Mouse (Mus musculus) megakaryocyte, adult 5-6 weeks (primary cell): Measurements from ENCODE around the gene Spata31d1a. TPM values are rescaled to one million over a fixed set of nuclear protein-coding genes. Genes with fewer than 3 reads are reported as not detected.

ENCODE experiments used
- ATAC-seq: 2 replicates; pipeline ENCODE4 v1.8.0; 2016; ENCODE audit warnings: mild to moderate bottlenecking, inconsistent platforms; ENCODE audit not compliant: poor library complexity, severe bottlenecking
- total RNA-seq, 2 experiments: library from RNA; stranded (forward) in 1 of 2; stranded (reverse) in 1 of 2; fragments of 153-499, 151-499 nt in 1 of 2; fragments of 221-1000, 200-1000 nt in 1 of 2; gene quantifications; 2 replicates each; pipeline versions ENCODE4 v1.2.3 to v1.2.4; 2015 to 2017

Spata31d1a gene
- total RNA-seq, 2 experiments from 2014 or later: 0.04 TPM; not detected in 1

DNA sequence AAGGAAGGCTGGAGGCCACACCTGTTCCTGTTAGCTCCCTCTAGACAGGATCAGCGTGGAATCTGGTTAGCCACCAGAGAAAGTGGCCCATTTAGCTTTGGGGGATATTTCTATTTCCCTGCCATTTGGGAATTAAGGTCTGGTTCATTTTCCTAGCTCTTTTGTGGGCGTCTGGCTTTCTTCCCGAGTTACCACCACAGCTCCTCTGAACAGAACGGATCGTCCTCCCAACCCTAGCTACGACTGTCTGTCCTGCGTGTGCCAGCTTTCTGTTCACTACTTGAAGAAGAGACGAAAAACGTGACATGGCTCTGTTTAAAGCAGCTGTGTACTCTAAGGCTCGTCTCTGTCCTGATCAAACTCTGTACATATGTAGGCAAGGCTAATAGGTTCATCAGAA, 40.2 kb downstream of the Spata31d1a start:
- ATAC-seq: no peak

- peak; percentile 81 for ATAC-seq
Measured at GRCm38 (mm10) chr13:59668501-59669093, 41.5 kb downstream of the Spata31d1a start.

- no peak; the same call in 1 of the 2 replicates for ATAC-seq
Measured at GRCm38 (mm10) chr13:59667763-59668162, 42.4 kb downstream of the Spata31d1a start.

- ATAC-seq: no peak
Measured at GRCm38 (mm10) chr13:59663939-59664712, 46.0 kb downstream of the Spata31d1a start.

GRCm38 (mm10) chr13:59661966-59662365, 48.2 kb downstream of the Spata31d1a start:
- no peak for ATAC-seq

- ATAC-seq: no peak
Measured at GRCm38 (mm10) chr13:59661387-59661786, 48.7 kb downstream of the Spata31d1a start.

DNA sequence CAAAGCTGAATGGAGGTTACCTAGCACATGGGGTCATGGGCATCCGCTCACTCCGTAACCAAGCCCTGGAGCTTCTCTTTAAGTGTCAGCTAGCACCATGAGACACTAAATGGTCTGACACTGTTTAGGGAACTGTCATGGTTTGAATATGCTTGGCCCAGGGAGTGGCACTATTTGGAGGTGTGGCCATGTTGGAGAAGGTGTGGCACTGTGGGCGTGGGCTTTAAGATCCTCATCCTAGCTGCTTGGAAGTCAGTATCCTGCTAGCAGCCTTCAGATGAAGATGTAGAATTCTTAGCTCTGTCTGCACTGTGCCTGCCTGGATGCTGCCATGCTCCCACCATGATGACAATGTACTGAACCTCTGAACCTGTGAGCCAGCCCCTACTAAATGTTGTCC, 49.8 kb downstream of the Spata31d1a start:
- ATAC-seq: no peak

DNA sequence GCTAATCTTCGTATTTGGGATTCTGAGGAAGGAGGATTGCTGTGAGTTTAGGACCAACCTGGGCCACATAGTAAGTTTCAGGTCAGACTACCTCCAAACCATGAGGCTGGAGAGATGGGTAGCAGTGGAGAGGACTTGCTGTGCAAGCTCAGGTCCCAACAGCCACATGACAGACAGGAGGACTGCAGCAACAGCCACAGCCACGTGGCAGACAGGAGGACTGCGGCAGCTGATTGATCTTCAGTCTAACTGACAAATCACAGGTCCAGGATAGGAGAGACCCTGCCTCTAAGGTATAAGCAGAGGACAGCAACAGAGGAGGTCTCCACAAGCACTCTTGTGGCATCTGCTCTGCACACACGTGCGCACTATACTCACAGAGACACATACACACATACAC, 52.3 kb downstream of the Spata31d1a start:
- no peak for ATAC-seq

- no peak for ATAC-seq
Measured at GRCm38 (mm10) chr13:59656975-59657388, 53.1 kb downstream of the Spata31d1a start.

DNA sequence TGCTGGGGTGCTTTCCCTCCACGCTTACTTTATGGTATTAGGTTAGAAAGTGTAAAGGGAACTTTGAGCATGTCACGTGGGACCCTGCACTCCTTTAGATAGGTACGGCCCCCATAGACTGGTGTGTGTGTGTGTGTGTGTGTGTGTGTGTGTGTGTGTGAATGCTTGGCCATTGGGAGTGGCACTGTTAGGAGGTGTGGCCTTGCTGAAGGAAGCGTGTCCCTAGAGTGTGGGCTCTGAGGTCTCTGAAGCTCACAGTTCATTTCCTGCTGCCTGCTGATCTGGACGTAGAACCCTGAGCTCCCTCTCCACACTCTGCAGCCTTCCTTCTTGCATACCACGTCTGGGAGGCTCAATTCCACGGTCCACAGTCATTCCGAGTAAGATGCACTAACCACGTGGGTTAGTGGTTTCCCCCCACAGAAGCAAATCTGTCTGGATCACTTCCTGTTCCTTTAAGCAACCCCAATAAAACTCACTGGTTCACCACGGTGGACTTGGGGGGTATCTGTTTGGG, 53.8 kb downstream of the Spata31d1a start:
- ATAC-seq: peak; percentile 79

DNA sequence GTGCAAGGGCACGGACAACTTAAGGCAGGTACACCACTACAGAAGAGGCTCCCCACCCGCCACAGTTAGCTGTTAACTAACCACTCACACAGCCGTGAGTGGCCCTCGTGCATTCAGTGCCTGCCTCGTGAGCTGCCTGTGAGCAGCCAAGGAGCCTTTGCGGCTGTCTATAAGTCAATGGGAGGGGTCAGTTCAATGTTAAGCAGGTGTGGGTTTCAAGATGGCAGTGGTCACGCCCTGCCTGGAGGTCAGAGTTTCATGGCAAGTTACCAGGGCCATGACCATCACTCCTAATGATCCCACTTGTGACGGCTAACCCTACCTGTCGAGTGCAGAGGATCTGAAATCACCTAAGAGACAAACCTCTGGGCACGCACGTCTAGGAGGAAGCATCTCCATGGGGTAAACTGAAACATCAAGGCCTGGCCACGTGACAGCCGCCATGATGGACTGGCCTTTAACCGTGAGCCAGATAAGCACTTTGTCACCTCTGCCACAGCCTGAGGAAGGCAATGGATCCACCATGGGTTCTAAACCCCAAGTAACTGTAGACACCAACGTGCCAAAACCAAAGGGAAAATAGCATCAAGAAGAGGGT, 54.3 kb downstream of the Spata31d1a start:
- ATAC-seq: no peak

DNA sequence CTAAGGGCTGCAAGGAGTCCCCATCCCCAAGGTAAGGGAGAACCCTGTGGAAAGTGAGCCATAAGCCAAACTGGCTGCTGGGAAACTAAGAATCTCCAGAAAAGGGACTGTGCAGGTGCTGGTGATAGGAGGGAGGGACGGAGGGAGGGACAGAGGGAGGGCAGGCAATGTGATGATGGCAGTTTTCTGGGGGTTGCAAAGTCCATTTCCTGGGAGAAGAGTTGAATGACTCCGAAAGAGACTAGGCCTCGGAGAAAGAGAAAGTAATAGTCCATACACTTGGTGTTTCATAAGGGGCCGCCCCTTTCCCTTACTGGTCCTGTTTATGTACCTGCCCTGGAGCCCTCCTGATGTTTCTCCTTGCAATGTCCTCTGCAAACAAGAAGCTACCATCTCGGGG, 55.7 kb downstream of the Spata31d1a start:
- ATAC-seq: no peak

GRCm38 (mm10) chr13:59653136-59653535, 57.0 kb downstream of the Spata31d1a start:
- ATAC-seq: no peak

DNA sequence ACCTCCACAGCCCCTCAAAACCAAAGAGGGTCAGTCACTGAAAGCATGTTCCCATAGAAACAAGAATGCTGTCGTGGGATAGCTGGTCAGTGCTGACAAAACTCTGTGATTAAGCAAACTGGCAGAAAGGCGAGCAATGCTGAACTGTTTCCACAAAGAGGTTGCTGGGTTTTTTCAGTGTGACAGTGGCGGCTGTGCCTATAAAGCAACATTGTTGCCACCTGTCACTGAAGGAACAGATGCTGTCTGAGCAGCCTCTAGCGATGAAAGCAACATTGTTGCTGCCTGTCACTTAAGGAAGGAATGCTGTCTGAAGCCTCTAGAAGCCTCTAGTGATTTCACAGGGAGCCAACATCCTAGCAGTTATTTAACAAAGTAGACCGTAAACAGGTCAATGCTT, 57.5 kb downstream of the Spata31d1a start:
- ATAC-seq: no peak

Other genes with a start within 250 kb of the Spata31d1a start
- 64.5 and 71.4 TPM in 2 replicates for gene Agtpbp1, start 125.1 kb downstream of the Spata31d1a start, total RNA-seq (2015)
- gene Agtpbp1, start 125.1 kb downstream of the Spata31d1a start, total RNA-seq (2017): 73.0 and 106 TPM in 2 replicates
- 76.1 and 76.4 TPM in 2 replicates for gene Naa35, start 125.1 kb downstream of the Spata31d1a start, total RNA-seq (2015)
- 30.4 and 53.1 TPM in 2 replicates for gene Naa35, start 125.1 kb downstream of the Spata31d1a start, total RNA-seq (2017)
- gene Golm1, start 34.5 kb downstream of the Spata31d1a start, total RNA-seq (2015): 17.0 and 24.1 TPM in 2 replicates
- 30.2 and 42.0 TPM in 2 replicates for gene Golm1, start 34.5 kb downstream of the Spata31d1a start, total RNA-seq (2017)
- not detected in 2 replicates for gene 4921517D22Rik, start 16.2 kb downstream of the Spata31d1a start, total RNA-seq (2015)
- not detected in 2 replicates for gene 4921517D22Rik, start 16.2 kb downstream of the Spata31d1a start, total RNA-seq (2017)
- not detected in 2 replicates for gene Spata31d1b, start 2.0 kb upstream of the Spata31d1a start, total RNA-seq (2015)
- not detected in 2 replicates for gene Spata31d1b, start 2.0 kb upstream of the Spata31d1a start, total RNA-seq (2017)
- not detected in 2 replicates for gene Spata31d1d, start 21.4 kb upstream of the Spata31d1a start, total RNA-seq (2015)
- gene Spata31d1d, start 21.4 kb upstream of the Spata31d1a start, total RNA-seq (2017): not detected in 2 replicates
- not detected in 2 replicates for gene 1700014D04Rik, start 36.4 kb upstream of the Spata31d1a start, total RNA-seq (2015)
- gene 1700014D04Rik, start 36.4 kb upstream of the Spata31d1a start, total RNA-seq (2017): 0.04 TPM in 1 of 2 replicates, not detected in the other
- 39.7 and 41.7 TPM in 2 replicates for gene Isca1, start 59.5 kb upstream of the Spata31d1a start, total RNA-seq (2015)
- 19.2 and 21.3 TPM in 2 replicates for gene Isca1, start 59.5 kb upstream of the Spata31d1a start, total RNA-seq (2017)
- not detected in 2 replicates for gene Gm49354, start 71.9 kb upstream of the Spata31d1a start, total RNA-seq (2015)
- not detected in 2 replicates for gene Gm49354, start 71.9 kb upstream of the Spata31d1a start, total RNA-seq (2017)
- gene Tut7, start 112.8 kb upstream of the Spata31d1a start, total RNA-seq (2015): 95.1 and 97.1 TPM in 2 replicates
- gene Tut7, start 112.8 kb upstream of the Spata31d1a start, total RNA-seq (2017): 177 and 194 TPM in 2 replicates